Mouse (Mus musculus) MEL (cell line): ENCODE measurements at regions not wholly inside any gene's neighbourhood (a gene's known extent, or its start where the extent isn't known, plus 50 kb on each side); places are given as distances from the start of the nearest gene placed in this dataset.

Experiments used
- CHD1 ChIP-seq: IDR thresholded peaks from 2 replicates; pipeline ENCODE4 v1.6.1; 2012; ENCODE audit warnings: low read depth, mild to moderate bottlenecking, inconsistent platforms, low read length, improper control_type of control experiment
- CHD2 ChIP-seq: IDR thresholded peaks from 2 replicates; pipeline ENCODE4 v1.6.1; 2011; ENCODE audit warnings: low read length, improper control_type of control experiment
- CTCF ChIP-seq, 3 experiments: IDR thresholded peaks in 2 of 3; conservative IDR thresholded peaks in 1 of 3; 2 replicates each; pipeline ENCODE4 v1.5.1; 2011 to 2012; ENCODE audit warnings: low read length in 3 of 3, low read depth in 2 of 3, mild to moderate bottlenecking in 2 of 3, improper control_type of control experiment in 1 of 3, inconsistent platforms in 1 of 3, mixed read lengths in 1 of 3, moderate library complexity in 1 of 3; ENCODE audit not compliant: control insufficient read depth in 1 of 3, insufficient read depth in 1 of 3, poor library complexity in 1 of 3, severe bottlenecking in 1 of 3
- EP300 ChIP-seq, 2 experiments: IDR thresholded peaks; 2 replicates each; pipeline ENCODE4 v1.6.1; 2011; ENCODE audit warnings: improper control_type of control experiment in 2 of 2, low read length in 2 of 2, low read depth in 1 of 2, mild to moderate bottlenecking in 1 of 2
- NELFE ChIP-seq: IDR thresholded peaks from 2 replicates; pipeline ENCODE4 v1.6.1; 2011; ENCODE audit warnings: low read depth, low read length, improper control_type of control experiment
- POLR2A ChIP-seq, 2 experiments: IDR thresholded peaks; 2 replicates each; pipeline ENCODE4 v1.6.1; 2011 to 2012; ENCODE audit warnings: low read length in 2 of 2, mild to moderate bottlenecking in 2 of 2, control low read depth in 1 of 2, improper control_type of control experiment in 1 of 2, low read depth in 1 of 2, moderate library complexity in 1 of 2; ENCODE audit not compliant: control insufficient read depth in 1 of 2, insufficient read depth in 1 of 2, poor library complexity in 1 of 2
- USF2 ChIP-seq, 2 experiments: IDR thresholded peaks; 2 replicates each; pipeline ENCODE4 v1.6.1; 2011 to 2012; ENCODE audit warnings: improper control_type of control experiment in 2 of 2, low read length in 2 of 2, borderline replicate concordance in 1 of 2, inconsistent platforms in 1 of 2, low read depth in 1 of 2, mild to moderate bottlenecking in 1 of 2; ENCODE audit not compliant: insufficient read depth in 1 of 2
- ZKSCAN1 ChIP-seq: IDR thresholded peaks from 2 replicates; pipeline ENCODE4 v1.6.1; 2012; ENCODE audit warnings: low read depth, mild to moderate bottlenecking, inconsistent platforms, low read length, improper control_type of control experiment, moderate library complexity

DNA sequence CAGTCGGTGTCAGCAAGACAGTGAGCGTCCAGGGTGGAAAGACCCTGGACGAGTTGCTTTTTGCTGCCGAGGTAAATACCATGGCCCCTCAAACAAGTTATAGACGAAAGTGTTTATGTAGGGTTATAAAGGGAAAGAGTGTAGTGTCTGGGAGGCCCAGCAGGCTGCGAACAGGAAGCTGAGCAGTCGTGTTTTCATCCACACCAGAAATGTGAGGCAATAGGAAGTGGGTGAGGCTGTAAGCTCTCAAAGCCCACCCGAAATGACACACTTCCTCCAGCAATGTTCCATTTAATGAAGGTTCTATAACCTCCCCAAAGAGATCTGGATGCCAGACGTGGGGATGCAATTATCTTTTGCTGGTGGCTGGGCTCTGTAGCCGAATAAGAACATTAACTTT is 451.5 kb downstream of the Etnk1 start:
- TF ChIP-seq CHD1 (no peak), CHD2 (no peak), EP300 (IDR thresholded peaks at IDR 0.05; ENCODE audit: low read depth in 1 of 2, low read length in 2 of 2) (no peak), CTCF (IDR thresholded peaks at IDR 0.05 in 2 of 3, conservative IDR thresholded peaks at IDR 0.05 in 1 of 3; ENCODE audit: control insufficient read depth in 1 of 3, insufficient read depth in 1 of 3, low read depth in 2 of 3, low read length in 3 of 3, poor library complexity in 1 of 3, severe bottlenecking in 1 of 3) (no peak), ZKSCAN1 (no peak), NELFE (no peak), POLR2A (IDR thresholded peaks at IDR 0.05; ENCODE audit: control insufficient read depth in 1 of 2, insufficient read depth in 1 of 2, low read depth in 1 of 2, low read length in 2 of 2, poor library complexity in 1 of 2) (no peak), USF2 (IDR thresholded peaks at IDR 0.05; ENCODE audit: borderline replicate concordance in 1 of 2, insufficient read depth in 1 of 2, low read depth in 1 of 2, low read length in 2 of 2) (no peak)
